Mouse (Mus musculus) forebrain, embryonic 13.5 days (tissue): Measurements from ENCODE around the gene Siglec1. TPM values are rescaled to one million over a fixed set of nuclear protein-coding genes. Genes with fewer than 3 reads are reported as not detected.

Experiments
- ATAC-seq: fragments of 200-750 bp; cut with Nextera tagmentation; 2 replicates; pipeline ENCODE4 v1.8.0; 2017
- H3K27ac ChIP-seq: fragments of 300-500 bp; sonication (generic); 2 replicates; pipeline ENCODE4 v1.5.1; 2015; ENCODE audit warnings: inconsistent platforms, mild to moderate bottlenecking, moderate library complexity
- H3K27me3 ChIP-seq: fragments of 300-500 bp; sonication (generic); 2 replicates; pipeline ENCODE4 v1.6.1; 2015; ENCODE audit warnings: mild to moderate bottlenecking, inconsistent platforms
- H3K36me3 ChIP-seq: fragments of 300-500 bp; sonication (generic); 2 replicates; pipeline ENCODE4 v1.6.1; 2015; ENCODE audit warnings: mild to moderate bottlenecking, inconsistent platforms; ENCODE audit not compliant: poor library complexity, severe bottlenecking
- H3K4me1 ChIP-seq: fragments of 300-500 bp; sonication (generic); 2 replicates; pipeline ENCODE4 v1.6.1; 2015; ENCODE audit warnings: inconsistent platforms
- H3K4me2 ChIP-seq: fragments of 300-500 bp; sonication (generic); 2 replicates; pipeline ENCODE4 v1.6.1; 2015; ENCODE audit warnings: inconsistent platforms, mild to moderate bottlenecking, moderate library complexity
- H3K4me3 ChIP-seq: fragments of 300-500 bp; sonication (generic); 2 replicates; pipeline ENCODE4 v1.5.1; 2015; ENCODE audit warnings: mild to moderate bottlenecking, inconsistent platforms
- H3K9ac ChIP-seq: fragments of 300-500 bp; sonication (generic); 2 replicates; pipeline ENCODE4 v1.6.1; 2015; ENCODE audit warnings: mild to moderate bottlenecking, inconsistent platforms
- H3K9me3 ChIP-seq: fragments of 300-500 bp; sonication (generic); replicated peaks from 2 replicates; pipeline ENCODE4 v1.6.1; 2016; ENCODE audit warnings: inconsistent platforms
- WGBS: fragments of 180-500 bp; shearing (Covaris S2); methylation state at CpG from one replicate; pipeline ENCODE4 v1.1.7; 2015; 5-methylcytosine and 5-hydroxymethylcytosine counted together
- microRNA-seq: library from miRNA; unstranded; fragments of <30 nt; microRNA quantifications from one replicate; pipeline ENCODE4, GENCODE M21; 2016
- polyA plus RNA-seq: library from polyadenylated mRNA; unstranded; fragments of >200 nt; fragmentation: Nextera tagmentation; extraction: Ambion mirVana; gene quantifications from 2 replicates; pipeline ENCODE4 v1.2.1, GENCODE M21; 2015

Gene Siglec1
- polyA plus RNA-seq, 1 experiment from 2014 or later, result 0.08 TPM

- Histone ChIP-seq H3K27ac (no peak overlapping the region), H3K4me2 (no peak overlapping the region), H3K27me3 (no peaks in the 10 kb centered on the region), H3K9me3 (no peaks in the 10 kb centered on the region), H3K36me3 (peaks cover 68% of the 10 kb centered on the region), H3K9ac (no peak overlapping the region), H3K4me3 (no peak overlapping the region), H3K4me1 (no peaks in the 10 kb centered on the region)
- WGBS, result 91% methylated on average over 2 of the region's 2 CpGs
- no peak for ATAC-seq
Observed at GRCm38 (mm10) chr2:131025230-131025629, 61.3 kb downstream of the Siglec1 start.

Small RNAs within 50 kb of the gene (microRNA-seq; reads per million reads assigned to microRNA genes)
- not detected for gene Mir6973b

Other genes starting within 250 kb of the Siglec1 start
- 78.5 and 86.3 TPM in 2 replicates for gene 4930402H24Rik, start 180.4 kb downstream of the Siglec1 start, polyA plus RNA-seq
- gene Atrn, start 180.3 kb downstream of the Siglec1 start, polyA plus RNA-seq, result 8.4 and 8.9 TPM in 2 replicates
- 10.8 and 14.9 TPM in 2 replicates for gene Gfra4, start 43.7 kb downstream of the Siglec1 start, polyA plus RNA-seq
- gene Adam33, start 23.0 kb downstream of the Siglec1 start, polyA plus RNA-seq, result 0.34 and 0.39 TPM in 2 replicates
- gene Hspa12b, start 40.5 kb upstream of the Siglec1 start, polyA plus RNA-seq, result 2.4 and 3.3 TPM in 2 replicates
- gene Gm11037, start 46.7 kb upstream of the Siglec1 start, polyA plus RNA-seq, result not detected in 2 replicates
- 97.1 and 99.3 TPM in 2 replicates for gene 1700037H04Rik, start 73.3 kb upstream of the Siglec1 start, polyA plus RNA-seq
- 14.8 and 15.3 TPM in 2 replicates for gene Cenpb, start 93.3 kb upstream of the Siglec1 start, polyA plus RNA-seq
- 52.0 and 59.7 TPM in 2 replicates for gene Cdc25b, start 100.2 kb upstream of the Siglec1 start, polyA plus RNA-seq
- 12.5 and 12.6 TPM in 2 replicates for gene Spef1, start 100.5 kb upstream of the Siglec1 start, polyA plus RNA-seq
- gene Ap5s1, start 120.3 kb upstream of the Siglec1 start, polyA plus RNA-seq, result 31.3 and 32.4 TPM in 2 replicates
- gene Mavs, start 147.3 kb upstream of the Siglec1 start, polyA plus RNA-seq, result 8.1 and 9.6 TPM in 2 replicates
- 34.3 and 42.6 TPM in 2 replicates for gene Pank2, start 175.7 kb upstream of the Siglec1 start, polyA plus RNA-seq